Mouse (Mus musculus) bone marrow macrophage, adult 2 months (primary cell): ENCODE measurements around the gene Scamp1. TPM values are rescaled to one million over a fixed set of nuclear protein-coding genes. Genes with fewer than 3 reads are reported as not detected.

Experiments
- H3K27ac ChIP-seq: 2 replicates; pipeline ENCODE4 v1.5.1; 2012; ENCODE audit warnings: low read depth, low read length; ENCODE audit not compliant: insufficient read depth
- H3K4me1 ChIP-seq: 2 replicates; pipeline ENCODE4 v1.6.1; 2012; ENCODE audit warnings: low read length; ENCODE audit not compliant: control insufficient read depth, insufficient read depth
- H3K4me3 ChIP-seq: 2 replicates; pipeline ENCODE4 v1.5.1; 2012; ENCODE audit warnings: mild to moderate bottlenecking, low read length, moderate library complexity; ENCODE audit not compliant: insufficient read depth
- CTCF ChIP-seq: IDR thresholded peaks from 2 replicates; pipeline ENCODE4 v1.5.1; 2012; ENCODE audit warnings: low read depth, mild to moderate bottlenecking, low read length, moderate library complexity
- POLR2A ChIP-seq: IDR thresholded peaks from 2 replicates; pipeline ENCODE4 v1.6.1; 2012; ENCODE audit warnings: mild to moderate bottlenecking, low read depth, low read length, borderline replicate concordance
- polyA plus RNA-seq: library from polyadenylated mRNA; stranded (reverse); fragments of >200 nt; gene quantifications from 2 replicates; pipeline ENCODE4 v1.2.4, GENCODE M21; 2012; ENCODE audit not compliant: missing spikeins, insufficient read depth, insufficient read length

The Scamp1 gene
- polyA plus RNA-seq, 1 experiment: 28.0 TPM

DNA sequence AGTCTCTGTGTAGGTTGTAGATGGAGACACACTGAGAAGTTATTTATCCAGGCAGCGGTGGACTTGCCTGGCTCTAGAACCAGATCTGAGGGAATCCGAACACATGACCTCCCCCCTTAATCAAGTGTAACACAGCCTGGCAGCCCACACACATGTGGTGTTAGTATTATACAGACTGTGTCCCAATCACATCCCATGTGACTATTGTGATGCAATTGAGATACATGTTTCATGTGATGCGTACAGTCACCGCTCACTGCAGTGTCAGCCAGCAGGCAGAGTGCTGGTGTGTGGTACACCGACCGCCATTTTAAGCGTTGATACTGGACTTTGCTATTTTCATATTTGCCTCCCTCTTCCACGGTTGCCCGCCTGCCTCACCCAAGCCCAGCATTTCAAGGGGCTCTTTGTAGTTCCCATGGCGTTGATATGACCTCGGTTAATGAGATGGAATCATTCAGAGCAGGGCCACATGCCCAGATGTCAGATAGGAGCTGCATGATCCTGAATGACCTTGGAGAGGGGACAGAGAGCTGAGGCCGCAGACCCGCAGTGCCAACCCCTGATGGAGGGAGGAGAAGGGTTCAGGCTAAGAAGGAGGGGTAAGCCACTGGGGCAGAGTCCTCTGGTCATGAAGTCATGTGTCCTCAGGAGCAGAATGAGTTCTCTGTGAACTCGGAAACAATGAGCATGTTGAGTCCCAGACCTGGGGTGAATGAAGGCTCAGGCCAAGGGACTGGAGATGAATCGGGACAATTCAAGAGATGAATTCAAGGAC, 112.9 kb downstream of the Scamp1 start:
- TF ChIP-seq CTCF: no peak
- no peak for TF ChIP-seq POLR2A
- Histone ChIP-seq H3K27ac (peak overlapping the region; percentile 97), H3K4me1 (peaks cover 55% of the 10 kb centered on the region), H3K4me3 (no peak overlapping the region)

DNA sequence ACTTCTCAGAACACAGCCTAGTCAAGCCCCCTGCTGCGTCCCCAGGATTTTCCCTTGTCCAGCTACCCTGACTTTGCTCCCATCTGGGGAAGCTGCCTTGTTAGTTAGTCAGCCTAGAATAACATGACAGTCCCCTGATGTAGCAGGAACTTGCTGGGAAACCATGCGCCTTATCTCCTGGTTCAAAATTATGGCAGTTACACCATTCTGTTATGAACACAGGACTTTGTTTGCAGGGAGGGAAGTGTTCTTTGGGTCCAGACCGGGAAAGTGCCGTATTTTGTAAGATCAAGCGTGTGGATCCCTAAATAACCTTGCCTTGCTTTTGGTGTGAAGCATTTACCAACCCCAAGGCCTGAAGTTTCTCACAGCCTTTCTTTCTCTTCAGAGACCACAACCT, 114.0 kb downstream of the Scamp1 start:
- TF ChIP-seq POLR2A: no peak
- TF ChIP-seq CTCF: no peak
- H3K4me1 ChIP-seq: peaks cover 65% of the 10 kb centered on the region
- no peak overlapping the region for H3K4me3 ChIP-seq
- H3K27ac ChIP-seq: peak overlapping the region; percentile 97

DNA sequence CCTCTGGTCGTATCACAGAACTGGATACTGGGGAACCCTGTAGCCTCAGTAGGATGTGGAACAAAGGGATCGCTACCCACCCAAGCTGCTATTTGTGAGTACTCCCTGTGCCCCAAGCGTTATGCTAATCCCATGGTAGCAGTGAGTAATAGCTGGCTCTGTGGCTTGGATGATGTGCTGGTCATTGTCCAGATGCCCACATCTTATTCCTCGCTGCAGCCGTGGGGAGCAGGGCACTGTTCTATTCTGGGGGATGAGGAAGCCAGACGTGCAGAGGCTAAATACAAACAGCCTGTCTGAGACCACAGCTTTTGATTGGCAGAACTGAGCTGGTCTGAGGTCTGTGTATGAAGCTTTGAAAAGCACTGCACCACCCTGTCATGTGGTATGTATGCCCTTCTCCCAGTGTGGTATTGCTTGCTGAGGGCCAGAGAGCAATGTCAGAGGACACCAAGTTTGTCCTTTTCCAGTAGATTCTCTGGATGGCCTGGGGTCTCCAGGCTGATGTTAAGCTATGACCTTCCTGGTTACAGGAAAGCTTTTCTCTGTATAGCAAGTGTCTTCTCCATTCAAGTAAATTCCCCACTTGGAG, 116.2 kb downstream of the Scamp1 start:
- TF ChIP-seq CTCF (no peak), POLR2A (no peak)
- 0 out of 2 replicates have a peak overlapping the region, but pooled peaks have one; percentile 1 for H3K4me3 ChIP-seq
- peaks cover 84% of the 10 kb centered on the region for H3K4me1 ChIP-seq

DNA sequence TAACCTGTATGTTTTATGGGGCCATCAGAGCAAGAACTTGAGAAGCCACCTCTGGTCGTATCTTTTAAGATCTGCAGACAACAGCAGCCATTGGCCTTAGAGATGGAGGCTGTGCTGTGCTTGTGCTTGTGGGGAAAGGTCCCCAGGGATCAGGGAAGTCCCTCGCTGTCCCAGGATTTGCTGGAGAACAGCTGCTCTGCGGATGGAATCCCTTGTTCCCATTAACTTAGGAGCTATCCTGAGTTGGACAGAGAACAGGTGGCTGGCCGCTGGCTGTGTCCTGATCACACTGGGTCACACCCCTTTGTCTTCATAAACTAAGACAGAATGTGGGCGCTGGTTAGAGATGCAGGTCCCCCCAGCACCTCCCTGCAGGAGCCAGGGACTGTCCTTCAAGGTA, 117.3 kb downstream of the Scamp1 start:
- TF ChIP-seq POLR2A (no peak), CTCF (no peak)
- H3K4me3 ChIP-seq: no peak overlapping the region
- H3K4me1 ChIP-seq: peaks cover 88% of the 10 kb centered on the region
- peak overlapping the region; percentile 89 for H3K27ac ChIP-seq

More for the DNA sequence above, 116.2 kb downstream of the Scamp1 start:
- H3K27ac ChIP-seq: peak overlapping the region; percentile 90

DNA sequence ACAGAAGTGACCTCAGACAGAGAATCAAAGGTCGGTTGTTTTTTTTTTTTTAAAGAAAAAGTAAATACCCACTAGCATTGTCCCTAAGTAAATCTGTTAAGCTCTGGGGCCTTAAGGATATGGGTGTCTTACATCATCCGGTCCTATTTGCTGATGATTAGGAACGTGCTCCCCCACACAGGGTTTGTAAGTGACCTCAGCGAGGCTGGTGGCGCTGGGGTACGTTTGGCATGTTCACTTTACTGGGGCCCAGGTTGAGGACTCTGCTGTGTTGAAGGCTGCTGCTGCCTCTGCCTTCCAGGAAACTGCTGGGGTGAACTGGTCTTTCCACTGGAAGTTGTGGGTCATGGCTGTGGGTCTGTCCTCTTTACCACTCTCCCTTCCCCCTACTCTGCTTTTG, 121.2 kb downstream of the Scamp1 start:
- TF ChIP-seq POLR2A (no peak), CTCF (no peak)
- no peak overlapping the region for H3K4me3 ChIP-seq
- peaks cover 83% of the 10 kb centered on the region for H3K4me1 ChIP-seq
- peak overlapping the region; percentile 51 for H3K27ac ChIP-seq

DNA sequence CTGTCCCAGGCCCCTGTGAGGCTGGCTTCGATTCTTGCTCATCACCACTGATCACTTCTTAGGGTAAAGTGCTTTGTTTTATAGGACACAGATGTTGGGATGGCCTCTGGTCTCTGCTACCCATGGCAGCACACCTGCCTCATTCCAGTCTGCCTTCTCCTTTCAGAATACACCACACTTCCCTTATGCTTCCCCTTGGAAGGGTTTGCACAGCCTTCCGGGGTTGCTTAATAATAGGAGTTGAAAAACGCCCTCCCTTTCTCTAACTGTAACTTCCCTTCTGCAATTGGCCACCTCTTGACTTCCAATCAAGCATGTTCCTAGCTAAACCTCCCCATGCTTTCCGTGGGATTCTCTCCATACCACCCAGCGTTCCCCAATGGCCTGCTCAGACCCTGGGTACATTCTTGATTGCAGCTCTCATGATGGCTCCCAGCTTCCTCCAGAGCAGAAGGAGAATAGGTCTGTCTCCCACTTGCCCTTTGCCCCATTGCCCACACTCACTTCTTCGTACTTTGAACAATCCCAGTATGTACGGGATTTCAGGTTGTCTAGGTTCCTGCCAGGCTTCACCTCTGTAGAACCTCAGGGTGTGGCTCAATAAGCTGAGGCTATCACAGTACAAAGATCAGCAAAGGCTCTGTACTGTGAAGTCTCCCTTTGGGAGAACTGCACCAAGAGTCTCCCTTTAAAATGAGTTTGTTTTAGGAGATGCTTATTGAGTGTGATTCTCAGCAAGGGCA, 126.0 kb downstream of the Scamp1 start:
- Histone ChIP-seq H3K4me3 (peak overlapping the region; percentile 22), H3K4me1 (peaks cover 79% of the 10 kb centered on the region), H3K27ac (peak overlapping the region; percentile 92)
- no peak for TF ChIP-seq POLR2A
- no peak for TF ChIP-seq CTCF

DNA sequence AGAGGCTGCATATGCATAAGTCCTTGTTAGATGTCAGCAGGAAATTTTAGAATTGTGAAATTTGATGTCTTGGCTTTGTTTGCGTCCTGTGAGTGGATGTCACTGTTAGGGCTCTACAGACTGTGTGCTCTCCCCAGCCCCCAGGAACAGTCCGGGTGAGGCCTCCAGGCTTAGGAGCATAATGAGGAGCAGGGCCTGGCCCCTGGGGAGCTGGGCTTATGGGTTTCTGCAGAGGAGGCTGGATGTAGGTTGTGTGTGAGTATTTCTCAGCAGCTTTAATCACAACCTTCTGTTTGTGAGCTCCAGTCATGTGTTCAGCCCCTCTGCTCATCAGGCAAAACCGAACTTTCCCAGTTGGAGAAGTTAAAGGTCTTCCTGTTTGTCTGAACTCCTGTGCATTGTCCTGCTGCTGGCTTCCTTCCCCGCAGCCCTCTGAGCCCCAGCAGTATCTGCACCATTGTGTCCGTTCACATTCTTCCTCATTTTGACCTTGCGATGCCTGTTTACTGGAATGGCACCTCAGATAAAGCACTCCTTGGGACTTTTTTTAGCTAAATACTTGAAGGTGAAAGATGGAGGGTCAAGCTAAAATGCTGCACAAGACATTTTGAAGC, 126.7 kb downstream of the Scamp1 start:
- TF ChIP-seq CTCF: no peak
- no peak for TF ChIP-seq POLR2A
- peak overlapping the region; percentile 92 for H3K27ac ChIP-seq

DNA sequence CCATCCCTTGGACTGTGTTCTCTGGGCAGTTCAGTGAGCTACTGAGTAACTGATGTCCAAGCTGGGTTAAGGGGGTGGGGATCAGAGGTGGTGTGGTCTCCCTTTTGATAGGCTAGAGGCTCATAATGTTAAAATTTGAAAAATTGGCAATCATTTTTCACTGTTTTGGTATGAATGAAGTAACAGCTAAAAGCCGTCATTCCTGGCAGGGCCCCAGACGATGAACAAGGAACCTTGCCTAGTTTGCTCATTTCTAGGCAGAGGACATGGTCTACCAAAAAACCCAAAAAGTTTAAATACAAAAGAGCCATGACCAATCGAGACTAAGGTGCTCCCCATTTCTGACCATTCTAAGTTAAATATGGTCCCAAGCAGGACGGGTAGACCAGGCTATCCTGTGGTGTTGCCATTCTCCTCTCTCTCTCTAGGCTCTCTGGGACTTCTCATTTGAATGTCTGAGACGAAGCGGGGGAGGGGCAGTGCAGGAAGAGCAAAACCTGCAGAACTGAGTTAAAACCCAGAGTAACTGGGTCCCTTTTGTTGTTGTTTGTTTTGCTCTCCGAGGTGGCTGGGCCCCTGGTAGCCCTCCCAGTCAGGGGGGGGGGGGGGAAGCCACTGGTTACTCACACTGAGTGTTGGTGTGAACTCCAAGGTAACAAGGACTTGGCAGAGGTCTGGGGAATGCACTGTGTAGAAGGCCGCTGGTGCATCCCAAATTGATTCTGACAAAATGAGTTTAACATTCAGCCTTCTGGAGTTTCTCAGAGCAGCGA, 129.8 kb downstream of the Scamp1 start:
- H3K4me3 ChIP-seq: no peak overlapping the region
- peaks cover 76% of the 10 kb centered on the region for H3K4me1 ChIP-seq
- H3K27ac ChIP-seq: peak overlapping the region; percentile 100
- no peak for TF ChIP-seq POLR2A
- TF ChIP-seq CTCF: no peak

More for the DNA sequence above, 126.7 kb downstream of the Scamp1 start:
- Histone ChIP-seq H3K4me3 (peak overlapping the region; percentile 9; the same call in 1 of the 2 replicates), H3K4me1 (peaks cover 77% of the 10 kb centered on the region)

DNA sequence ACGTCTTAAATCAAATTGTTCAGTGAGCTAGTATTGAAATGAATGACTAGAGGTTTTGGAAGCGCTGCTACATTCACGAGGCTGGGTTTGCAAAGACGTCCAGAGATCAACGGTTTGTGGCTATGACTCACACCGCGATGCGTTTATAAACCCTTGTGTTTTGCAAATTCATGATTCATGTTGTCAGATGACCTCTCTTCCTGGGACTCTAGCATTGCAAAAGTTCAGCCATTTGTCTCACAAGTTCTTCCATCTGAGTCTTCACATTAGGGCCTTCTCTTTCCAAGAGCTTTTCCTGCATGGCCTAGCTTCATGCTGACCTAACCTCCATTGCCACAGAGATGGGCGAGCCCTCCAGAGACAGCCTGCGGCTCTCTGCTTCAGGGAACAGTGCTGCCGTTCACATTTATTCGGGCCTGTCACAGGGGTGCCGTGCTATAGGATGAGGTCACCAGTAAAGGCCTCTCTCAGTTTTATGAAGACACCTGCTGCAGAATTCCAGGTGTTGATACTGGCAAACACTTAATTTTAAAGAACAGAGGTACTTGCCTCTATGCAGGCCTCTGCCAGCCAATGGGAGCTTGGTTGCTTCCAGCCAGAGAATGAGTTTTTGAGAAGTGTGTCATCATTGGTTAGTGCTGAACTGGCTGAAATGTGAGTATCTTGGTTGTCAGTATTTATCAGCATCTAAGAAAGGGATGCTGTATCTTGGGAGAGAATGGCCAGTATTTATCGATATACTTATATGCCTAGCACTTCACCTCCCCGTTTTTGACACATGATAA, 131.0 kb downstream of the Scamp1 start:
- Histone ChIP-seq H3K4me3 (peak overlapping the region; percentile 31; the same call in 1 of the 2 replicates), H3K27ac (peak overlapping the region; percentile 100), H3K4me1 (peaks cover 79% of the 10 kb centered on the region)
- TF ChIP-seq CTCF (no peak), POLR2A (no peak)
